Mouse (Mus musculus) neural tube, postnatal 0 days (tissue): ENCODE measurements around the gene Dbt. TPM values are rescaled to one million over a fixed set of nuclear protein-coding genes. Genes with fewer than 3 reads are reported as not detected.

Experiments
- polyA plus RNA-seq: library from polyadenylated mRNA; unstranded; fragments of >200 nt; fragmentation: Nextera tagmentation; extraction: Ambion mirVana; gene quantifications from 2 replicates; pipeline ENCODE4 v1.2.1, GENCODE M21; 2015

The Dbt gene
- 14.3 and 14.4 TPM in 2 replicates for polyA plus RNA-seq

GRCm38 (mm10) chr3:116512904-116513716 lies at the start of gene Dbt:
Dbt (plus strand) TSS chr3:116513070.

DNA sequence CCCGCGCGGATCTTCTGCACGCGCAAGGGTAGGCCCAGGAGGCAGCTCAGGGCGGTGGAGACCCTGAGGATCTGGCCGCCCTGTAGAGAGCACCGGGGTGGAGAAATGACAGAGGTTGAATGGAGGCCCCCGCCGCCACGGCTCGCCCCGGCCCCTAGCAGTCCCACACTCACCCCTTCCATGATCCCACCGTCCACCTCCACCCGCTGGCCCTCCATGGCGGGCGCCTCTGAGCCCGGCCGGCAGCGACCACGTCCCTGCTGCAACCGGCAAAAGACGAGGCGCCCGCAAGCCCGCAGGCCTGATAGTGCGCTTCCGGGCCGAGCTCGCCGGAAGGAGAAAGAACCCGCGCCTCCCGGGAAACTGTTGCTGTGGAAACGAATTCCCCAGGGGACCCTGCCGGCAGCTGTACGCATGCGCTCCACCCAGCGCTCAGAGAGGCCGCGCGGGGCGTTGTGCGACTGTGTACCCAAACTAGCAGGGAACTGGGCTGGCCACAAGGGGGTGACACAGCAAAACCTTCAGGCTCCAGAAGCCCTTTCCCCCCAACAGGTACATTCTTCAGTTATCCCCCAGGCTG lies 5.0 kb upstream of the Dbt start, which contains the start of gene Rtca:
Gene Rtca (minus strand): TSS at position 437 of the 580 bp plus-strand sequence.

DNA sequence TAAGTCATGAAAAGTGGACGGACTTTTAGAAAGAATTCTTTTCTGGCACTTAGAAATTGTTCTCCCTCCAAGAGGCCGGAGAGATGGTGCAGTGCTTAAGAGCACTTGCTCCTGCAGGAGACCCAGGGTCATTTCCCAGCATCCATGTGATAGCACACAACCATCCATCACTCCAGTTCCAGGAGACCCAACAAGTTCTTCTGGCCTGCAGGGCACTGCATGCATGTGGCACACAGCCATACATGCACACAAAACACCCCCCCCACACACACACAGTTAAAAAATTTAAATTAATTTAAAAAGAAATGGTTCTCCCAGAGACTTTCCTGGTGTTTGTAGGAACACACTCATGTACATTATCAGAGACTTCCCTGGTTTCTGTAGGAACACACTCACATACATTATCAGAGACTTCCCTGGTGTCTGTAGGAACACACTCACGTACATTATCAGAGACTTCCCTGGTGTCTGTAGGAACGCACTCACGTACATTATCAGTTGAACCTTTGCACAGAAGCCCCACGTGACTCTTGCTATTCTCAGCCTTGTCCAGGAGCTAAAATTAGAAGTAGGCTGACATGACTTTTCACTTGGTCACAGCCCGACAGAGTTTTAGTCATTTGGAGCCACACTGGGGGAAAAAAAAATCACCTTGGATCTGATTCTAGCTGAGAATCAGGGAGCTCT lies 49.7 kb downstream of the Dbt start, which contains the start of gene Lrrc39:
Gene Lrrc39 (plus strand): TSS at position 566 of the 687 bp plus-strand sequence.

DNA sequence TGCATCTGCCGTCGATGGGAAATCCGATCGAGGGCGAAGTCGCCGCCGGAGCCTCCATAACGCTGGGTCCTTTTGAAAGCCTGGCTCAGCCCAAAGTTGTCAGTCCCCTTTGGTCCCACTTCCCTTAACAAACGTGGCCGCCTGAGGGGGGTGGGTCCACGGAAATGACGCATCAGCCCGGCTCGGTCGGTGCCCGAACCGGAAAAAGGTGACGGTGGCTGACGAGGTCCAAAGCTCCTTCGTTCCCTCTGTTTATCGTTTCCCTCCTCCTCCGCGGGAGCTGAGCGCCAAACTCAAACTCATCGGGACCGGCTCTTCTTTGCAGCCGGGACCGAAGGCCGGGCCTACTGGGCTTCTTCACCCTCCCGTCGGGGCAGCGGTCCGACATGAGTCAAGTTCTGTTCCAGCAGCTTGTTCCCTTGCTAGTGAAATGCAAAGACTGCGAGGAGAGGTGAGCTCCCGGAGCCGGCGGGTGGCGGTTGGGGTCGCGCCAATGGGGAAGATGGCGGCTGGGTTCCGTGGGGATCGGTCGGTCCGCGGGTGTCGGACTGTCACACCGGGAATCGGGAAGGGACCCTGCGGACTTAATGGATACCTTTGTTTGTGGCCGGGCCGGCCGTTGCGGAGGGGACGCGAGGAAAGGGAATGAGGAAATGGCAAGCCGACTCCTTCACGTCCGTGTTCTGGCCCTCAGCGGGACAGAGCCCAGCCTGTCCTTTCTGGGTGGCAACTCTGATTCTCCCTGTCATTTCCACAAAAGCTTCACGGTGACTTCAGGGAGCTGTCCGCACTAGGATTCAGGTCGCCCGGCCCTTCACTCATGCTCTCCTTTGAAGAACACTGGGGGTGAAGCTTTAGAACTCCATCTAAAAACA lies 82.1 kb downstream of the Dbt start, which contains the start of gene Sass6:
Gene Sass6 (plus strand): TSS at position 255 of the 875 bp plus-strand sequence.

Other genes with a start within 250 kb of the Dbt start
- 3.7 and 3.8 TPM in 2 replicates for gene Cdc14a, start 89.0 kb upstream of the Dbt start, polyA plus RNA-seq
- 120 and 124 TPM in 2 replicates for gene Rtca, start 4.9 kb upstream of the Dbt start, polyA plus RNA-seq
- gene Lrrc39, start 49.9 kb downstream of the Dbt start, polyA plus RNA-seq, result 0.26 and 0.36 TPM in 2 replicates
- gene Sass6, start 81.9 kb downstream of the Dbt start, polyA plus RNA-seq, result 8.3 and 10.6 TPM in 2 replicates
- 18.7 and 20.5 TPM in 2 replicates for gene Trmt13, start 101.5 kb downstream of the Dbt start, polyA plus RNA-seq
- gene Mfsd14a, start 149.6 kb downstream of the Dbt start, polyA plus RNA-seq, result 54.8 and 55.4 TPM in 2 replicates
- gene Gm43191, start 168.2 kb downstream of the Dbt start, polyA plus RNA-seq, result not detected in 2 replicates
- gene Slc35a3, start 199.8 kb downstream of the Dbt start, polyA plus RNA-seq, result 7.5 and 7.6 TPM in 2 replicates